Mouse (Mus musculus): ENCODE measurements at regions not wholly inside any gene's neighbourhood (a gene's known extent, or its start where the extent isn't known, plus 50 kb on each side); places are given as distances from the start of the nearest gene placed in this dataset.

DNA sequence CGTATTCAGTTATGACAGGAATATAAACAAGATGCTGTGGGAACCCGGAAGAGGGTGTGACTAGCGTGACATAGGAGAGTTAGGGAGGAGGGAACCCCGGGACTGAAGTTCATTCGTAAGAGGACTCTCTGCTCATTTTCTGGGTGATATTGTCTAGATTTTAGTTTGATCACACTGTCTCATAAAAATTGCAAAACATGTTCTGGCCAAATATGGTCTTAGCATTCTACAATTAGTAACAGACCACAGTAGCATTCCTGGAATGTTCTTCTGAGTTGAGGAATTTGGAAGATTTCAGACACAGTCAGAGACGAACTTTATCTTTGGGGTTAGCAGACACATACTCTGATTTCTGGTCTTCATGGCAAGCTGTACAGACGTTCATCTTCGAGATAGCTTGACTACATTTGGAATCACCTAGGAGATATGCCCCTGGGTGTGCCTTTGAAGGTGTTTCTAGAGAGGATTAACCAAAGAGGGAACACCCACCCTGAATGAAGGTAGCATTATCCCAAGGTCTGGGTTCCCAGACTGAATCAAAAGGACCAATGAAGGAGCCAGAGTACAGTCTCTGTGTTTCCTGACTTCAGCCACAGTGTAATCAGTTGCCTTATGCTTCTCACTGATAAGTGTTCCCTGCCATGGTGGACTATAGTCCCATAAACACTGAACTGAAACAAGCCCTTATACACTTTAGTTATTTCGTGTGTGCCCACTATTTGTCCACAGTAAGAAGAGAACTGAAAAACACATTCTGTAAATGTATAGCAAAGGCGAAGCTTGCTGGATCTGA lies 102.7 kb upstream of the Pgrmc2 start:
- Histone ChIP-seq H3K27ac (ENCODE audit: low read depth, low read length) (no peak overlapping the region), H3K9ac (ENCODE audit: low read length) (no peak overlapping the region), H3K4me2 (ENCODE audit: low read depth) (no peak overlapping the region), H3K36me3 (ENCODE audit: control insufficient read depth, insufficient read depth, low read length) (no peaks in the 10 kb centered on the region), H3K9me3 (ENCODE audit: control insufficient read depth, low read length) (no peaks in the 10 kb centered on the region), H3K4me1 (ENCODE audit: control insufficient read depth, insufficient read depth, low read length) (no peaks in the 10 kb centered on the region), H3K27me3 (ENCODE audit: control insufficient read depth, insufficient read depth, low read length) (no peaks in the 10 kb centered on the region), H3K4me3 (ENCODE audit: low read depth, low read length) (no peak overlapping the region)
- ATAC-seq (ENCODE audit: insufficient read depth, low FRiP score, low TSS enrichment) = no peak
- WGBS = 90% methylated on average over 10 of the region's 10 CpGs
- no peak for DNase-seq (ENCODE audit: low spot score)

DNA sequence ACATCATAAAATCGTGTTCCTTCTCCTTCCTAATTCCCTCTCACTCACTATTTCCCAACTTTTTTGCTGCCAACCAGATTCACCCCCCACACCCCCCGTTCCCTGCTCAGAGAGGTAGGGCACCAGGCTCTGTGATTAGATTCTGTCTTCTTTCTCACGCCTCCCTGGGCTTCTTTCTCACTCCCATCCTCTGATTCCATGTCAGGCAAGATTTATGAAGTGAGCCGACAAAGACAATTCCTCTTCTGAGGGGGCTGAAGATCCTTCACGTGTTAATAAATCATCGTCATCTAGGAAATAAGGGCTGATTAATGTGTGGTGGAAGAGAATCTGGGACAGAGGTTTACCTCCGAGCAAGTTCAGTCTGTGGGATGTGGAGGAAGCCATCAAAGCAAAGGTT lies 101.5 kb upstream of the Pgrmc2 start:
- no peak overlapping the region for H3K4me3 ChIP-seq (ENCODE audit: low read depth, low read length)
- ATAC-seq (ENCODE audit: insufficient read depth, low FRiP score, low TSS enrichment) = no peak
- H3K36me3 ChIP-seq (ENCODE audit: control insufficient read depth, insufficient read depth, low read length) = no peaks in the 10 kb centered on the region
- H3K4me1 ChIP-seq (ENCODE audit: control insufficient read depth, insufficient read depth, low read length) = no peaks in the 10 kb centered on the region
- no peak for DNase-seq (ENCODE audit: low spot score)
- H3K27ac ChIP-seq (ENCODE audit: low read depth, low read length) = no peak overlapping the region
- no peaks in the 10 kb centered on the region for H3K27me3 ChIP-seq (ENCODE audit: control insufficient read depth, insufficient read depth, low read length)
- 48% methylated on average over 7 of the region's 7 CpGs for WGBS
- no peak overlapping the region for H3K9ac ChIP-seq (ENCODE audit: low read length)
- H3K9me3 ChIP-seq (ENCODE audit: control insufficient read depth, low read length) = no peaks in the 10 kb centered on the region
- no peak overlapping the region for H3K4me2 ChIP-seq (ENCODE audit: low read depth)

GRCm38 (mm10) chr3:41182900-41183595 lies 100.2 kb upstream of the Pgrmc2 start:
- H3K4me2 ChIP-seq (ENCODE audit: low read depth) = no peak overlapping the region
- peak; percentile 21; the same call in 1 of the 2 replicates for ATAC-seq (ENCODE audit: insufficient read depth, low FRiP score, low TSS enrichment)
- no peaks in the 10 kb centered on the region for H3K27me3 ChIP-seq (ENCODE audit: control insufficient read depth, insufficient read depth, low read length)
- WGBS = 63% methylated on average over 10 of the region's 10 CpGs
- H3K9me3 ChIP-seq (ENCODE audit: control insufficient read depth, low read length) = no peaks in the 10 kb centered on the region
- H3K4me3 ChIP-seq (ENCODE audit: low read depth, low read length) = no peak overlapping the region
- no peaks in the 10 kb centered on the region for H3K4me1 ChIP-seq (ENCODE audit: control insufficient read depth, insufficient read depth, low read length)
- no peaks in the 10 kb centered on the region for H3K36me3 ChIP-seq (ENCODE audit: control insufficient read depth, insufficient read depth, low read length)
- H3K27ac ChIP-seq (ENCODE audit: low read depth, low read length) = no peak overlapping the region
- no peak for DNase-seq (ENCODE audit: low spot score)
- no peak overlapping the region for H3K9ac ChIP-seq (ENCODE audit: low read length)

GRCm38 (mm10) chr3:41182036-41182899 lies 99.4 kb upstream of the Pgrmc2 start:
- Histone ChIP-seq H3K9ac (ENCODE audit: low read length) (no peak overlapping the region), H3K4me1 (ENCODE audit: control insufficient read depth, insufficient read depth, low read length) (no peaks in the 10 kb centered on the region), H3K36me3 (ENCODE audit: control insufficient read depth, insufficient read depth, low read length) (no peaks in the 10 kb centered on the region), H3K4me3 (ENCODE audit: low read depth, low read length) (no peak overlapping the region), H3K9me3 (ENCODE audit: control insufficient read depth, low read length) (no peaks in the 10 kb centered on the region), H3K27me3 (ENCODE audit: control insufficient read depth, insufficient read depth, low read length) (no peaks in the 10 kb centered on the region), H3K27ac (ENCODE audit: low read depth, low read length) (no peak overlapping the region), H3K4me2 (ENCODE audit: low read depth) (no peak overlapping the region)
- WGBS = 58% methylated on average over 15 of the region's 15 CpGs
- peak; percentile 83 for DNase-seq (ENCODE audit: low spot score)
- ATAC-seq (ENCODE audit: insufficient read depth, low FRiP score, low TSS enrichment) = peak; percentile 74

DNA sequence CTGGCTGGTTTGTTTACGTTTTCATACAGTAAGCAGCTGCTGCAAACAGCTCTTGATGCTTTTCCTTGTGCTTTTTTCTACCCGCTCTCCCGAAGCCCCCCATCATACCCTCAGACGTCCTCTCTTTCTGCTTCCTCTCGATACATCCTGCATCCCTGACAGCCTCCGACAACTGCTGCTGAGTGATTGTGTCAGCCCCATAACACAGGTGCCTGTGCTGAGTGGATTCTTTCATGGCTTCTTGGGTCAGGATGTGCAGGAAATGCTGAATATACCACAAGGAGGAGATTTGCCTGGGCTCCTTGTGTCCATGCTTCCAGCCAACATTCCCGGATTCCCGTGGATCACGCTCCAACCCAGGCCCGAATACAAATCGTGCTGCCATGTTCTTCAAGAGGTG lies 98.6 kb upstream of the Pgrmc2 start:
- no peak for DNase-seq (ENCODE audit: low spot score)
- H3K36me3 ChIP-seq (ENCODE audit: control insufficient read depth, insufficient read depth, low read length) = no peaks in the 10 kb centered on the region
- H3K9ac ChIP-seq (ENCODE audit: low read length) = no peak overlapping the region
- H3K27me3 ChIP-seq (ENCODE audit: control insufficient read depth, insufficient read depth, low read length) = no peaks in the 10 kb centered on the region
- H3K27ac ChIP-seq (ENCODE audit: low read depth, low read length) = no peak overlapping the region
- H3K4me1 ChIP-seq (ENCODE audit: control insufficient read depth, insufficient read depth, low read length) = no peaks in the 10 kb centered on the region
- H3K4me2 ChIP-seq (ENCODE audit: low read depth) = no peak overlapping the region
- no peak overlapping the region for H3K4me3 ChIP-seq (ENCODE audit: low read depth, low read length)
- no peak for ATAC-seq (ENCODE audit: insufficient read depth, low FRiP score, low TSS enrichment)
- H3K9me3 ChIP-seq (ENCODE audit: control insufficient read depth, low read length) = no peaks in the 10 kb centered on the region
- WGBS = 89% methylated on average over 11 of the region's 11 CpGs

DNA sequence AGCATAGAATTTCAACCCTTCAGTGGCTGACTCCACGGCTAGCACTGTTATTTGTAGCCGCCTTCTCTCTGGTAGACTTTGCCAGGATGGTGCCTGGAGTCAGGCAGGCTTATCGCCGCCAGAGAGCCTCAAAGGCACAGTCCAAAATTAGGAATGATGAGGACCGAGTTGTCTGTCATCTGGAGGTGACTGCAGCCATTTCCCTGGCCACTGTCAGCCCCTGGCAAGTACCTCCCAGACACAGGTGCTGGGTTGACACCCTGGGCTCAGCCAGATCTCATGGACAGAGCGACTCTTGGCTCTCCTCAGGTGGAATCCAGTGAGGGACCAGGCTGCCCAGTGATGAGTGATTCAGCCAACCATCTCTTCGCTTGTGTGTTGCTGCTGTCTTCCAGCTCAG lies 98.1 kb upstream of the Pgrmc2 start:
- no peaks in the 10 kb centered on the region for H3K9me3 ChIP-seq (ENCODE audit: control insufficient read depth, low read length)
- 91% methylated on average over 7 of the region's 7 CpGs for WGBS
- H3K4me1 ChIP-seq (ENCODE audit: control insufficient read depth, insufficient read depth, low read length) = no peaks in the 10 kb centered on the region
- H3K9ac ChIP-seq (ENCODE audit: low read length) = no peak overlapping the region
- ATAC-seq (ENCODE audit: insufficient read depth, low FRiP score, low TSS enrichment) = no peak
- H3K27ac ChIP-seq (ENCODE audit: low read depth, low read length) = no peak overlapping the region
- no peak for DNase-seq (ENCODE audit: low spot score)
- H3K4me2 ChIP-seq (ENCODE audit: low read depth) = no peak overlapping the region
- no peak overlapping the region for H3K4me3 ChIP-seq (ENCODE audit: low read depth, low read length)
- no peaks in the 10 kb centered on the region for H3K27me3 ChIP-seq (ENCODE audit: control insufficient read depth, insufficient read depth, low read length)
- H3K36me3 ChIP-seq (ENCODE audit: control insufficient read depth, insufficient read depth, low read length) = no peaks in the 10 kb centered on the region

- no peak for ATAC-seq (ENCODE audit: insufficient read depth, low FRiP score, low TSS enrichment)
- Histone ChIP-seq H3K4me3 (ENCODE audit: low read depth, low read length) (no peak overlapping the region), H3K27ac (ENCODE audit: low read depth, low read length) (no peak overlapping the region), H3K36me3 (ENCODE audit: control insufficient read depth, insufficient read depth, low read length) (no peaks in the 10 kb centered on the region), H3K4me1 (ENCODE audit: control insufficient read depth, insufficient read depth, low read length) (no peaks in the 10 kb centered on the region), H3K4me2 (ENCODE audit: low read depth) (no peak overlapping the region), H3K9me3 (ENCODE audit: control insufficient read depth, low read length) (no peaks in the 10 kb centered on the region), H3K9ac (ENCODE audit: low read length) (no peak overlapping the region), H3K27me3 (ENCODE audit: control insufficient read depth, insufficient read depth, low read length) (no peaks in the 10 kb centered on the region)
- DNase-seq (ENCODE audit: low spot score) = no peak
- WGBS = 80% methylated on average over 4 of the region's 4 CpGs
Measured at GRCm38 (mm10) chr3:41179037-41179880, 96.4 kb upstream of the Pgrmc2 start.

GRCm38 (mm10) chr3:41177124-41177523 lies 94.3 kb upstream of the Pgrmc2 start:
- no peaks in the 10 kb centered on the region for H3K4me1 ChIP-seq (ENCODE audit: control insufficient read depth, insufficient read depth, low read length)
- H3K9ac ChIP-seq (ENCODE audit: low read length) = no peak overlapping the region
- no peaks in the 10 kb centered on the region for H3K36me3 ChIP-seq (ENCODE audit: control insufficient read depth, insufficient read depth, low read length)
- H3K9me3 ChIP-seq (ENCODE audit: control insufficient read depth, low read length) = no peaks in the 10 kb centered on the region
- no peak overlapping the region for H3K4me3 ChIP-seq (ENCODE audit: low read depth, low read length)
- no peak overlapping the region for H3K4me2 ChIP-seq (ENCODE audit: low read depth)
- H3K27me3 ChIP-seq (ENCODE audit: control insufficient read depth, insufficient read depth, low read length) = no peaks in the 10 kb centered on the region
- no peak overlapping the region for H3K27ac ChIP-seq (ENCODE audit: low read depth, low read length)
- DNase-seq (ENCODE audit: low spot score) = no peak
- ATAC-seq (ENCODE audit: insufficient read depth, low FRiP score, low TSS enrichment) = no peak

Measured in neural tube, embryonic 11.5 days (tissue).